In the genomic region with DNA sequence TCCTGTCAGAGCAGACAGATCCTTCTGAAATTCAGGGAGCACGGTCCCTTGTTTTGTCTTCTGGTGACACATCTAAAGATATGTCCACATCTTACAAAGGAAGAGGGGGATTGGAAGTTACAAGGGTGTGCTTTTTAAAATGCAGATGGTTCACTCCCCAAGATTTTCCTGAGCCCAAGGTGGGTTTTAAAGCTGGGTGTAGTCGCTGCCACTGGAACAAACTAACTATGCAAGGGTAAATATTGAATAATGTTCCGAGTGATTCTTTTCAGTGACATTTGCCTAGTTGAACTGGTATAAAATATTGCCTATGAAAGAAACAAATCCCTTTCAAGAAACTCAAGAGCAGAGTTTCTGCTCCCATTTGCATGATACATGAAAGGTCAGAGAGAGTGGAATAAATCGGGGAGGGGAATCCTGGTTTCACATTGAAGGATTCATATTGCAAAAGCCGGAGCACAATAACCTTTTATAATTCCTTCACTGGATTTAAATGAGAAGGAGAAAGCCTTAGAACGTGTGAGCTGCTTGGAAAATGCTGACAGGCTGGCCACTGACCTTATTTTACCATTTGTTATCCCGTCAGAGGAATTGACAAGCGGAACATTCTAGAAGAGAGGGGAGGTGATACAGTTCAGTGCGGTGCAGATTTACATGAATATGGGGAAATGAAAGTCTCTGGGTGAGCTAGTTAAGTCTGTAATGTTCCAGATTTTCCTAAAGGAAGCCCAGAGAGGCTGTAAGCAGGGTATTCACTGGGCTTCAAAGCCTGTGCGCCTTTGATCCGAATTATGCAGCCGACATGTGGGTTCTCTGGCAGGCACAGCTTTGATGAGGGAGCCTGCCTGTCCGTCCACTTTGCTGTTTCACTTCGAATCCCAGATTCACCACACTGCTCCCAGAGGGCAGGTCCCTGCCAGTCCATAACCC, we compare ENCODE assay signal across 17 mouse cellular contexts.
DNase-seq lines count a peak whose midpoint lies in the region; ATAC-seq and TF ChIP-seq lines count a peak whose summit lies in the region.
"Had no signal": no experiment of that assay in that cellular context is flagged by ENCODE, and none has a peak within 500 bp of the region (broad histone marks: within the 10 kb centered on the region; RNA-seq: fewer than 3 reads in every experiment).

No protein-coding gene starts in this region.

- no peaks in the 10 kb centered on the region for H3K4me1 ChIP-seq in liver, adult 2 months (ENCODE audit: control insufficient read depth, insufficient read depth, low read length)
- no peaks in the 10 kb centered on the region for H3K4me1 ChIP-seq in forebrain, embryonic 14.5 days (ENCODE audit: control insufficient read depth, insufficient read depth, low read length)
- H3K4me1 ChIP-seq in midbrain, embryonic 10.5 days, result peaks cover 53% of the 10 kb centered on the region
- H3K4me1 ChIP-seq in neural tube, embryonic 15.5 days, result 0 out of 2 replicates have a peak, but pooled peaks cover 12% of the 10 kb centered on the region
- H3K4me1 ChIP-seq: liver, embryonic 12.5 days; lung, embryonic 15.5 days had no signal

- no peaks in the 10 kb centered on the region for H3K9me3 ChIP-seq in forebrain, embryonic 14.5 days (replicated peaks; ENCODE audit: control insufficient read depth, low read length)
- no peaks in the 10 kb centered on the region for H3K9me3 ChIP-seq in midbrain, embryonic 10.5 days (replicated peaks)
- H3K9me3 ChIP-seq in neural tube, embryonic 15.5 days (replicated peaks), result no peaks in the 10 kb centered on the region
- H3K9me3 ChIP-seq: embryonic facial prominence, embryonic 13.5 days; liver, embryonic 12.5 days; lung, embryonic 15.5 days had no signal

- no peak overlapping the region for H3K4me3 ChIP-seq in liver, adult 2 months (ENCODE audit: insufficient read depth, low read depth, low read length)
- H3K4me3 ChIP-seq in forebrain, embryonic 14.5 days (ENCODE audit: low read depth, low read length), result no peak overlapping the region
- H3K4me3 ChIP-seq in midbrain, embryonic 10.5 days, result peak overlapping the region; percentile 1; the same call in 1 of the 2 replicates
- no peak overlapping the region for H3K4me3 ChIP-seq in neural tube, embryonic 15.5 days (replicated peaks)
- H3K4me3 ChIP-seq: embryonic facial prominence, embryonic 13.5 days; gastrocnemius, adult 2 months; liver, embryonic 12.5 days; lung, embryonic 15.5 days had no signal

- ATAC-seq in forebrain, embryonic 14.5 days, result peak; percentile 69
- no peak for ATAC-seq in neural tube, embryonic 15.5 days (ENCODE audit: low FRiP score)
- ATAC-seq: liver, embryonic 12.5 days had no signal

- WGBS in liver, adult 2 months, result 77% methylated on average over 14 of the region's 14 CpGs
- WGBS in forebrain, embryonic 14.5 days, result 29% methylated on average over 14 of the region's 14 CpGs
- WGBS in midbrain, embryonic 10.5 days, result 41% methylated on average over 14 of the region's 14 CpGs
- WGBS in neural tube, embryonic 15.5 days, result 33% methylated on average over 14 of the region's 14 CpGs

- no peaks in the 10 kb centered on the region for H3K27me3 ChIP-seq in liver, adult 2 months (ENCODE audit: control insufficient read depth, insufficient read depth, low read length)
- no peaks in the 10 kb centered on the region for H3K27me3 ChIP-seq in forebrain, embryonic 14.5 days (replicated peaks; ENCODE audit: control insufficient read depth, insufficient read depth, low read length)
- H3K27me3 ChIP-seq in midbrain, embryonic 10.5 days (ENCODE audit: low read depth, poor library complexity, severe bottlenecking), result no peaks in the 10 kb centered on the region
- H3K27me3 ChIP-seq in neural tube, embryonic 15.5 days (replicated peaks), result no peaks in the 10 kb centered on the region
- H3K27me3 ChIP-seq: embryonic facial prominence, embryonic 13.5 days; liver, embryonic 12.5 days; lung, embryonic 15.5 days had no signal

- intact Hi-C loops in heart, postnatal 25 days (cut with DNase I), result no loop called here

- H3K36me3 ChIP-seq in liver, adult 2 months (ENCODE audit: control insufficient read depth, insufficient read depth, low read length), result no peaks in the 10 kb centered on the region
- H3K36me3 ChIP-seq in forebrain, embryonic 14.5 days (ENCODE audit: control insufficient read depth, insufficient read depth, low read length), result peaks cover 34% of the 10 kb centered on the region
- peaks cover 5% of the 10 kb centered on the region; the same call in 1 of the 2 replicates for H3K36me3 ChIP-seq in midbrain, embryonic 10.5 days
- peaks cover 41% of the 10 kb centered on the region for H3K36me3 ChIP-seq in neural tube, embryonic 15.5 days
- H3K36me3 ChIP-seq: embryonic facial prominence, embryonic 13.5 days; liver, embryonic 12.5 days; lung, embryonic 15.5 days had no signal

- TF ChIP-seq POLR2A in liver, adult 2 months (IDR thresholded peaks at IDR 0.05; ENCODE audit: extremely low read depth, insufficient read depth, low read length), result no peak

- no peaks in the 10 kb centered on the region for H3K79me2 ChIP-seq in liver, adult 2 months (ENCODE audit: control insufficient read depth, insufficient read depth, low read length)

- peak; percentile 11 for DNase-seq in liver, adult 2 months (ENCODE audit: extremely low read depth, low read depth, low spot score)
- DNase-seq in liver, result no peak
- DNase-seq in forebrain, embryonic 14.5 days (ENCODE audit: low spot score), result peak; percentile 61
- peak; percentile 75 for DNase-seq in midbrain, embryonic 10.5 days (ENCODE audit: low spot score)
- DNase-seq in kidney, adult 9 months, result no peak
- DNase-seq in heart, postnatal 25 days (ENCODE audit: low spot score), result no peak
- DNase-seq: adrenal gland, postnatal 14 days; cerebellum, postnatal 10 days; gastrocnemius, adult 2 months; heart, postnatal 36 days; kidney, adult 11 months; kidney, postnatal 36 days; thymus, postnatal 14 days had no signal

- H3K27ac ChIP-seq in liver, adult 2 months (replicated peaks; ENCODE audit: insufficient read depth, low read depth, low read length), result no peak overlapping the region
- H3K27ac ChIP-seq in forebrain, embryonic 14.5 days (ENCODE audit: low read depth, low read length), result no peak overlapping the region
- peak overlapping the region; percentile 81 for H3K27ac ChIP-seq in midbrain, embryonic 10.5 days (replicated peaks)
- H3K27ac ChIP-seq in neural tube, embryonic 15.5 days (replicated peaks), result no peak overlapping the region; the same call in 1 of the 2 replicates
- H3K27ac ChIP-seq: embryonic facial prominence, embryonic 13.5 days; gastrocnemius, adult 2 months; liver, embryonic 12.5 days; lung, embryonic 15.5 days had no signal

- no peak overlapping the region for H3K9ac ChIP-seq in liver, adult 2 months (ENCODE audit: low read depth, low read length)
- H3K9ac ChIP-seq in forebrain, embryonic 14.5 days (ENCODE audit: low read length), result no peak overlapping the region
- no peak overlapping the region for H3K9ac ChIP-seq in neural tube, embryonic 15.5 days (replicated peaks)
- H3K9ac ChIP-seq: embryonic facial prominence, embryonic 13.5 days; liver, embryonic 12.5 days; lung, embryonic 15.5 days had no signal

- TF ChIP-seq CTCF in liver, adult 2 months (IDR thresholded peaks at IDR 0.05; ENCODE audit: low read depth, low read length), result no peak

- H3K4me2 ChIP-seq in forebrain, embryonic 14.5 days (ENCODE audit: low read length), result no peak overlapping the region
- H3K4me2 ChIP-seq in neural tube, embryonic 15.5 days, result no peak overlapping the region
- H3K4me2 ChIP-seq: embryonic facial prominence, embryonic 13.5 days; liver, embryonic 12.5 days; lung, embryonic 15.5 days had no signal

Comparison
In these comparisons a context has a peak if more than half of its experiments do, and no peak if none do; other contexts are left out.
1. DNase-seq: peak in liver, adult 2 months (single experiment), forebrain, embryonic 14.5 days (single experiment) and midbrain, embryonic 10.5 days (single experiment); none in liver (single experiment), kidney, adult 9 months (single experiment) and heart, postnatal 25 days (single experiment).